Mouse (Mus musculus): Measurements from ENCODE around the gene Phactr1.

GRCm38 (mm10) chr13:42760907-42761544, 80.6 kb downstream of the Phactr1 start:
- TF ChIP-seq CTCF (IDR thresholded peaks at IDR 0.05 in 2 of 3, conservative IDR thresholded peaks at IDR 0.05 in 1 of 3; ENCODE audit: control insufficient read depth in 1 of 3, insufficient read depth in 1 of 3, low read depth in 2 of 3, low read length in 3 of 3, poor library complexity in 1 of 3, severe bottlenecking in 1 of 3) (no peak), GATA1 (IDR thresholded peaks at IDR 0.05; ENCODE audit: low read depth, low read length) (no peak), MAX (IDR thresholded peaks at IDR 0.05; ENCODE audit: low read length) (no peak), ZC3H11A (IDR thresholded peaks at IDR 0.05; ENCODE audit: low read depth, low read length) (no peak), MYC (IDR thresholded peaks at IDR 0.05; ENCODE audit: low read depth, low read length) (no peak), MAZ (IDR thresholded peaks at IDR 0.05; ENCODE audit: low read depth, low read length) (no peak), TCF12 (IDR thresholded peaks at IDR 0.05; ENCODE audit: low read depth, low read length) (no peak), CHD1 (IDR thresholded peaks at IDR 0.05; ENCODE audit: low read depth, low read length) (no peak), POLR2A (IDR thresholded peaks at IDR 0.05; ENCODE audit: control insufficient read depth in 1 of 2, insufficient read depth in 1 of 2, low read depth in 1 of 2, low read length in 2 of 2, poor library complexity in 1 of 2) (no peak), GABPA (IDR thresholded peaks at IDR 0.05; ENCODE audit: low read depth, low read length) (no peak), ZMIZ1 (IDR thresholded peaks at IDR 0.05; ENCODE audit: low read depth, low read length) (no peak), EP300 (IDR thresholded peaks at IDR 0.05; ENCODE audit: low read depth in 1 of 2, low read length in 2 of 2) (no peak)
